Mouse (Mus musculus): ENCODE results near the gene Apbb1ip. TPM values are rescaled to one million over a fixed set of nuclear protein-coding genes. Genes with fewer than 3 reads are reported as not detected.
A peak's percentile ranks its signal among the peaks of the same experiment; 100 is the strongest.

Gene Apbb1ip
- 4.0 TPM for polyA plus RNA-seq (2012; fragmentation: generic; extraction: Trizol)
- long read RNA-seq, experiment 1, partial matches to known transcripts = 2 of 2 reads
- long read RNA-seq, experiment 1, other reads (novel, unspliced or antisense) = 0 of 2 reads
- long read RNA-seq, experiment 2, partial matches to known transcripts = 4 of 5 reads
- long read RNA-seq, experiment 2, other reads (novel, unspliced or antisense) = 0 of 5 reads

DNA sequence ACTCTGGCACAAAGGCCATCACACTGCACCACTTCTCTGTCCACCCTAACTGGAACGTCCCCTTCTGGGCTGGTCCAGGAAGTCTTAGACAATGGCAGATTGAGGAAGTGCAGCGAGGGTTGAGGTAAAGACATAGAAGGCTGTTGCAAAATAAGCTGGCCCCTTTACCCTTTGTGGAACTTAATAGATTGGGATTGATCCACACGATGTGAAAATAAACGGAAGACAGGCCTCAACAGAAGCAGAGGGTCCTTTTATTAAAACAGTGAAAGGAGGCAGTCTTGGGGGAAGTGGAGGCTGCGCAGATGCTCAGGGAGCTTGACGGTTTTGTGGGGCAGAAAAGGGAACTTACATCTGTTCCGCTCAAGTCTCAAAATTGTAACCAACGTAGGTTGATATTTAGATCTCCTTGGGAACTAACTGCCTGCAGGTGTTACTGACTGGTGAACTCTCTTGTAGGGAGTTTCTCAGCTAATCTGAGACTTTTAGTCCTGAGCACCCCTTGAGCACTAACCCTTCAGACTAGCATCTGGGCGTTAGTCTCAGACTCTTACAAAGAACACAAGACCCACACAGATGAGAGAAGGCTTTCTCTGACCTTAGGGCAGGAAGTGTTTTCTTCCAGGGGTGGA, at the start of gene Apbb1ip:
TSS of gene Apbb1ip (plus strand) at position 546 of the 632 bp plus-strand sequence.
- H3K27me3 ChIP-seq (ENCODE audit: control insufficient read depth, insufficient read depth, insufficient read length) = no peaks in the 10 kb centered on the region
- TF ChIP-seq CEBPB (IDR thresholded peaks at IDR 0.05; ENCODE audit: low read depth) = no peak
- no peak for TF ChIP-seq MAX (IDR thresholded peaks at IDR 0.05)
- no peak for TF ChIP-seq CTCF (IDR thresholded peaks at IDR 0.05; ENCODE audit: control insufficient read depth, insufficient read depth, insufficient read length)
- TF ChIP-seq USF1 (IDR thresholded peaks at IDR 0.05; ENCODE audit: low read depth) = no peak
- TF ChIP-seq FOSL1 (IDR thresholded peaks at IDR 0.05; ENCODE audit: insufficient read depth, low read length, poor library complexity, severe bottlenecking) = no peak
- TF ChIP-seq MYOG (IDR thresholded peaks at IDR 0.05; ENCODE audit: control insufficient read depth, extremely low read depth, insufficient read length) = no peak
- TF ChIP-seq MYOD1 (IDR thresholded peaks at IDR 0.05; ENCODE audit: control insufficient read depth, insufficient read length, low read depth) = no peak
- H3K4me3 ChIP-seq (ENCODE audit: insufficient read depth, poor library complexity, severe bottlenecking) = peak within 1 kb of the TSS; percentile 30
- peak within 1 kb of the TSS; percentile 46 for H3ac ChIP-seq (ENCODE audit: control insufficient read depth, insufficient read length, low read depth)
- H3K36me3 ChIP-seq (ENCODE audit: control insufficient read depth, insufficient read depth) = no peaks in the 10 kb centered on the region
- peaks cover 6% of the 10 kb centered on the region for H3K79me3 ChIP-seq (ENCODE audit: low read depth)
- peaks cover 41% of the 10 kb centered on the region for H3K79me2 ChIP-seq (ENCODE audit: control insufficient read depth, insufficient read depth)

DNA sequence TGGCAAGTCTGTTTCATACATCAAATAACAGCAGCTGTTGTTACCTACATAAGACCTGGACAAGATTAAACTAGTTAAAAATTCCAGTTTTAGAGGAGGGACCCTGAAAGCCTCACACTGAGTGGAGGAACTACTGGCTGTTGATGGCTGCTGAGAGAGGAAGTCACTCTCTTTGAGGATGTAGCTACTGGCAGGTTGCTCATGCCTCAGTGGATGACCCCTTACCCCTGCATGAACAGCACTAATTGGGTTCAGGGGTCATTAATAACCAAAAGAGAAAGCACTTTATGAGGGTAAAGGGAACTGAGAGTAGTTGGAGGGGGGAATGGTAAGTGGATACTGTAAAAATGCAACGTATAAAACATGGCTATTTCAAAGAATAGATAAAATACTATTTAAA, 46.8 kb upstream of the Apbb1ip start:
- H3ac ChIP-seq (ENCODE audit: control insufficient read depth, insufficient read length, low read depth) = no peak overlapping the region
- H3K36me3 ChIP-seq (ENCODE audit: control insufficient read depth, insufficient read depth) = no peaks in the 10 kb centered on the region
- TF ChIP-seq MAX (IDR thresholded peaks at IDR 0.05) (no peak), FOSL1 (IDR thresholded peaks at IDR 0.05; ENCODE audit: insufficient read depth, low read length, poor library complexity, severe bottlenecking) (no peak), CEBPB (IDR thresholded peaks at IDR 0.05; ENCODE audit: low read depth) (no peak), CTCF (IDR thresholded peaks at IDR 0.05; ENCODE audit: control insufficient read depth, insufficient read depth, insufficient read length) (no peak), MYOG (IDR thresholded peaks at IDR 0.05; ENCODE audit: control insufficient read depth, extremely low read depth, insufficient read length) (no peak), MYOD1 (IDR thresholded peaks at IDR 0.05; ENCODE audit: control insufficient read depth, insufficient read length, low read depth) (no peak), USF1 (IDR thresholded peaks at IDR 0.05; ENCODE audit: low read depth) (no peak)
- H3K79me2 ChIP-seq (ENCODE audit: control insufficient read depth, insufficient read depth) = no peaks in the 10 kb centered on the region
- H3K79me3 ChIP-seq (ENCODE audit: low read depth) = no peaks in the 10 kb centered on the region
- H3K4me3 ChIP-seq (ENCODE audit: insufficient read depth, poor library complexity, severe bottlenecking) = no peak overlapping the region
- H3K27me3 ChIP-seq (ENCODE audit: control insufficient read depth, insufficient read depth, insufficient read length) = no peaks in the 10 kb centered on the region

DNA sequence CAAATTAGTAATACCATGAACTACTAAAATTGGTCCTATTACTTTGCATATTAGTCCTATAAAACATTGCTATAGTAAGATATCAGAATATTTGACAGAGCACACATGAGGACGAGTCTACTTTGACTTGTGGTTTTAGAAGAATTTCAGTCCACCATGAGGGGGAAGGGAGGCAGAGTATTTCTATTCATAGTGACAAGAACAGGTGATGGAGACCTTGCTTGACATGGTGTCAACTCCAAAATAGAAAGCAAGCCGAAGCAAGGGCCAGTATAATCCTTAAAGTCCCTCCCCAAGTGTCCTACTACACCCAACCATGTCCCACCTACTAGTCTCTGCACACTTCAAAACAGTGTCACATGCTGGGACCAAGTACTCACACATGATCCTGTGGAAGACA, 37.8 kb upstream of the Apbb1ip start:
- Histone ChIP-seq H3K27me3 (ENCODE audit: control insufficient read depth, insufficient read depth, insufficient read length) (no peaks in the 10 kb centered on the region), H3K36me3 (ENCODE audit: control insufficient read depth, insufficient read depth) (no peaks in the 10 kb centered on the region), H3ac (ENCODE audit: control insufficient read depth, insufficient read length, low read depth) (no peak overlapping the region), H3K79me3 (ENCODE audit: low read depth) (no peaks in the 10 kb centered on the region), H3K79me2 (ENCODE audit: control insufficient read depth, insufficient read depth) (no peaks in the 10 kb centered on the region), H3K4me3 (ENCODE audit: insufficient read depth, poor library complexity, severe bottlenecking) (no peak overlapping the region)
- TF ChIP-seq USF1 (IDR thresholded peaks at IDR 0.05; ENCODE audit: low read depth) (no peak), MAX (IDR thresholded peaks at IDR 0.05) (no peak), FOSL1 (IDR thresholded peaks at IDR 0.05; ENCODE audit: insufficient read depth, low read length, poor library complexity, severe bottlenecking) (no peak), CEBPB (IDR thresholded peaks at IDR 0.05; ENCODE audit: low read depth) (no peak), CTCF (IDR thresholded peaks at IDR 0.05; ENCODE audit: control insufficient read depth, insufficient read depth, insufficient read length) (no peak), MYOG (IDR thresholded peaks at IDR 0.05; ENCODE audit: control insufficient read depth, extremely low read depth, insufficient read length) (no peak), MYOD1 (IDR thresholded peaks at IDR 0.05; ENCODE audit: control insufficient read depth, insufficient read length, low read depth) (no peak)

- Histone ChIP-seq H3K79me3 (ENCODE audit: low read depth) (no peaks in the 10 kb centered on the region), H3K79me2 (ENCODE audit: control insufficient read depth, insufficient read depth) (no peaks in the 10 kb centered on the region), H3K4me3 (ENCODE audit: insufficient read depth, poor library complexity, severe bottlenecking) (no peak overlapping the region), H3K27me3 (ENCODE audit: control insufficient read depth, insufficient read depth, insufficient read length) (no peaks in the 10 kb centered on the region), H3ac (ENCODE audit: control insufficient read depth, insufficient read length, low read depth) (no peak overlapping the region), H3K36me3 (ENCODE audit: control insufficient read depth, insufficient read depth) (no peaks in the 10 kb centered on the region)
- TF ChIP-seq MAX (IDR thresholded peaks at IDR 0.05) (no peak), CEBPB (IDR thresholded peaks at IDR 0.05; ENCODE audit: low read depth) (no peak), USF1 (IDR thresholded peaks at IDR 0.05; ENCODE audit: low read depth) (no peak), MYOD1 (IDR thresholded peaks at IDR 0.05; ENCODE audit: control insufficient read depth, insufficient read length, low read depth) (no peak), MYOG (IDR thresholded peaks at IDR 0.05; ENCODE audit: control insufficient read depth, extremely low read depth, insufficient read length) (no peak), FOSL1 (IDR thresholded peaks at IDR 0.05; ENCODE audit: insufficient read depth, low read length, poor library complexity, severe bottlenecking) (no peak), CTCF (IDR thresholded peaks at IDR 0.05; ENCODE audit: control insufficient read depth, insufficient read depth, insufficient read length) (no peak)
Measured at GRCm38 (mm10) chr2:22739369-22739768, 34.5 kb upstream of the Apbb1ip start.

DNA sequence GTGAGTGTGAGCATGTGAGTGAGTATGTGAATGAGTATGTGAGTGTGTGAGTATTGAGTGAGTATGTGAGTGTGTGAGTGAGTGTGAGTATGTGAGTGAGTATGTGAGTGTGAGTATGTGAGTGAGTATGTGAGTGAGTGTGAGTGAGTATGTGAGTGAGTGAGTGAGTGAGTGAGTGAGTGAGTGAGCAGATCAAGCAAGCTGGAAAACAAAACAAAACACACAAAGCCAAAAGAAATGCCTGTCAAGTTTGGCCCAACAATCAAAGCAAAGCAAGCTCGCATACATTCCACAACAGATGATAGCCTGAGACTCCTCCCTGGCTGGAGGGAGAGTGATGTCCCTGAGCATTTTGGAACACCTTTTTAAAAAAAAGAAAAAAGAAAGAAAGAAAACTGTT, 33.5 kb upstream of the Apbb1ip start:
- H3K79me3 ChIP-seq (ENCODE audit: low read depth) = no peaks in the 10 kb centered on the region
- no peaks in the 10 kb centered on the region for H3K27me3 ChIP-seq (ENCODE audit: control insufficient read depth, insufficient read depth, insufficient read length)
- no peak overlapping the region for H3ac ChIP-seq (ENCODE audit: control insufficient read depth, insufficient read length, low read depth)
- TF ChIP-seq CTCF (IDR thresholded peaks at IDR 0.05; ENCODE audit: control insufficient read depth, insufficient read depth, insufficient read length) (no peak), MYOG (IDR thresholded peaks at IDR 0.05; ENCODE audit: control insufficient read depth, extremely low read depth, insufficient read length) (no peak), CEBPB (IDR thresholded peaks at IDR 0.05; ENCODE audit: low read depth) (no peak), FOSL1 (IDR thresholded peaks at IDR 0.05; ENCODE audit: insufficient read depth, low read length, poor library complexity, severe bottlenecking) (no peak), MYOD1 (IDR thresholded peaks at IDR 0.05; ENCODE audit: control insufficient read depth, insufficient read length, low read depth) (no peak)
- no peaks in the 10 kb centered on the region for H3K79me2 ChIP-seq (ENCODE audit: control insufficient read depth, insufficient read depth)
- H3K4me3 ChIP-seq (ENCODE audit: insufficient read depth, poor library complexity, severe bottlenecking) = no peak overlapping the region
- no peaks in the 10 kb centered on the region for H3K36me3 ChIP-seq (ENCODE audit: control insufficient read depth, insufficient read depth)
